Mouse (Mus musculus) small intestine, adult 2 months (tissue): ENCODE measurements at regions not wholly inside any gene's neighbourhood (a gene's known extent, or its start where the extent isn't known, plus 50 kb on each side); places are given as distances from the start of the nearest gene placed in this dataset.

Experiments
- CTCF ChIP-seq: fragments of 200-500 bp; IDR thresholded peaks from 2 replicates; pipeline ENCODE4 v1.5.1; 2012; ENCODE audit warnings: low read depth, mild to moderate bottlenecking, control low read depth, inconsistent platforms, low read length, moderate library complexity, mixed read lengths; ENCODE audit not compliant: insufficient replicate concordance, insufficient read length; ENCODE audit errors: extremely low read depth
- POLR2A ChIP-seq: fragments of 200-500 bp; IDR thresholded peaks from 2 replicates; pipeline ENCODE4 v1.6.1; 2012; ENCODE audit warnings: low read depth, mild to moderate bottlenecking, control low read depth, inconsistent platforms, low read length, moderate library complexity

- no peak for TF ChIP-seq CTCF
- TF ChIP-seq POLR2A = no peak
Observed at GRCm38 (mm10) chr7:83486156-83486750, 98.5 kb upstream of the Tmc3 start.
